Mouse (Mus musculus): ENCODE data around the gene Fnip1.

DNA sequence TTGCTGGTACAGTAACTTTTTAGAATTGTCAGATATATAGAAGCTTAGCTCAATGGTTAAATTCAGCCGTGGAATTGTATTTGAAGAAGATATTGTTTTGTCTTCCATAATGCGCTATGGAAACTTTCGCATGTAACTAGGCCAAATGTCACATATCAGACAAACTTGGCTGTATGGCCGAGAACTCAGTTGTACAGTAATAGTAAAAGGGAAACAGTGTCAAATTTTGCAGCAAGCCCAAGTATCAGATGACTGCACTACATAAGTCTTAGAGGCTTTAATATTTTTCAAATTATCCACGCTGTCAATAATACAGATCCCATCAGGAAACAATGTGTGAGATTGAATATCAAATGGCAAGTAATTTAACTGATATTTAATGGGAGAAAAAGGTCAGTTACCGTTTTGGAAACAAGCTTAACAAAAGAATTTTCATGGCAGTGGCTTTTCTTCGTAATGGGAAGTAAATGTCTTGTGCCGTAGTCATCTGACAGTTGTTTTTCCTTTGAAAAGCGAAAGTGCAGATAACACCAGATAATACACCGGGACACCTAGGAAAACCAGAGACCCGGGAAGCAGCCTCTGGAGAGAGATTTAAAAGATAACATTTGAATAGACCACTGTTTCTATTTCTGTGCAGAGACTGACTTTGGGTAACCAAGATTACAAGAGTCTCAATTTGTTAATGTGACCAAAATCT lies 1.1 kb downstream of the Fnip1 start:
- TF ChIP-seq CTCF (IDR thresholded peaks at IDR 0.05; ENCODE audit: low read depth, low read length) (no peak), TAL1 (conservative IDR thresholded peaks at IDR 0.05; ENCODE audit: low read depth, low read length) (no peak), GATA1 (IDR thresholded peaks at IDR 0.05; ENCODE audit: borderline replicate concordance, low read length) (no peak), POLR2AphosphoS5 (IDR thresholded peaks at IDR 0.05; ENCODE audit: insufficient replicate concordance, low read depth, low read length) (no peak), GATA2 (IDR thresholded peaks at IDR 0.05; ENCODE audit: borderline replicate concordance, low read depth, low read length) (no peak)

Measured in G1E (cell line).